Mouse (Mus musculus) liver, embryonic 14.5 days (tissue): Measurements from ENCODE around the gene Pias1. TPM values are rescaled to one million over a fixed set of nuclear protein-coding genes. Genes with fewer than 3 reads are reported as not detected.
A peak's percentile ranks its signal among the peaks of the same experiment; 100 is the strongest.

Experiments used
- ATAC-seq: fragments of 200-750 bp; cut with Nextera tagmentation; 2 replicates; pipeline ENCODE4 v1.8.0; 2017; ENCODE audit warnings: moderate number of reproducible peaks, mild to moderate bottlenecking, moderate library complexity; ENCODE audit not compliant: insufficient read depth
- DNase-seq, 3 experiments: peaks; one replicate each; pipeline ENCODE4 v3.0.0-alpha.2; 2012 to 2013; ENCODE audit warnings: low read depth in 3 of 3, low spot score in 3 of 3
- H3K27ac ChIP-seq: fragments of 300-500 bp; sonication (generic); 2 replicates; pipeline ENCODE4 v1.5.1; 2014; ENCODE audit warnings: moderate library complexity, mild to moderate bottlenecking, control low read depth, inconsistent platforms
- H3K27me3 ChIP-seq: fragments of 300-500 bp; sonication (generic); 2 replicates; pipeline ENCODE4 v1.6.1; 2014; ENCODE audit warnings: mild to moderate bottlenecking, low read length, moderate library complexity; ENCODE audit not compliant: control insufficient read depth, insufficient read depth
- H3K36me3 ChIP-seq: fragments of 300-500 bp; sonication (generic); replicated peaks from 2 replicates; pipeline ENCODE4 v1.6.1; 2014; ENCODE audit warnings: low read depth; ENCODE audit not compliant: control insufficient read depth, insufficient read depth
- H3K4me1 ChIP-seq, 2 experiments: fragments of 200-500 bp in 1 of 2; fragments of 300-500 bp in 1 of 2; sonication (generic) in 1 of 2; replicated peaks; 2 replicates each; pipeline ENCODE4 v1.6.1; 2012 to 2014; ENCODE audit warnings: antibody characterized with exemption in 1 of 2, inconsistent platforms in 1 of 2, low read length in 1 of 2; ENCODE audit not compliant: control insufficient read depth in 2 of 2, insufficient read depth in 2 of 2
- H3K4me2 ChIP-seq: fragments of 300-500 bp; sonication (generic); 2 replicates; pipeline ENCODE4 v1.6.1; 2014; ENCODE audit warnings: low read depth, mild to moderate bottlenecking, control low read depth, moderate library complexity
- H3K4me3 ChIP-seq, 2 experiments: fragments of 200-500 bp in 1 of 2; fragments of 300-500 bp in 1 of 2; sonication (generic) in 1 of 2; 2 replicates each; pipeline ENCODE4 v1.5.1; 2012 to 2014; ENCODE audit warnings: low read depth in 2 of 2, low read length in 2 of 2, mild to moderate bottlenecking in 2 of 2, control low read depth in 1 of 2, inconsistent platforms in 1 of 2, moderate library complexity in 1 of 2; ENCODE audit not compliant: insufficient read depth in 1 of 2
- H3K9ac ChIP-seq: fragments of 300-500 bp; sonication (generic); replicated peaks from 2 replicates; pipeline ENCODE4 v1.6.1; 2014; ENCODE audit warnings: mild to moderate bottlenecking, control low read depth, moderate library complexity
- H3K9me3 ChIP-seq: fragments of 300-500 bp; sonication (generic); 2 replicates; pipeline ENCODE4 v1.6.1; 2016; ENCODE audit warnings: low read length, mixed read lengths; ENCODE audit not compliant: control insufficient read depth
- CTCF ChIP-seq: IDR thresholded peaks from 2 replicates; pipeline ENCODE4 v1.5.1; 2016; ENCODE audit warnings: antibody characterized with exemption, low read depth, control low read depth
- EP300 ChIP-seq: IDR thresholded peaks from 2 replicates; pipeline ENCODE4 v1.6.1; 2016; ENCODE audit warnings: antibody characterized with exemption, low read depth
- whole genome bisulfite sequencing: fragments of 180-500 bp; shearing (Covaris S2); extraction: QIAGEN DNeasy Blood & Tissue Kit; methylation state at CpG from one replicate; pipeline ENCODE4 v1.1.7; 2014; ENCODE audit not compliant: insufficient replicate concordance; 5-methylcytosine and 5-hydroxymethylcytosine counted together
- polyA plus RNA-seq, 2 experiments: library from polyadenylated mRNA; depleted of rRNA in 1 of 2; stranded (reverse) in 1 of 2; unstranded in 1 of 2; fragments of >200 nt; fragmentation: Nextera tagmentation in 1 of 2; extraction: Ambion mirVana in 1 of 2; gene quantifications; 2 replicates each; pipeline versions ENCODE4 v1.2.1 to v1.2.3; 2012 to 2014

Pias1 gene
- polyA plus RNA-seq, 2 experiments, result 9.5 to 22.0 TPM

DNA sequence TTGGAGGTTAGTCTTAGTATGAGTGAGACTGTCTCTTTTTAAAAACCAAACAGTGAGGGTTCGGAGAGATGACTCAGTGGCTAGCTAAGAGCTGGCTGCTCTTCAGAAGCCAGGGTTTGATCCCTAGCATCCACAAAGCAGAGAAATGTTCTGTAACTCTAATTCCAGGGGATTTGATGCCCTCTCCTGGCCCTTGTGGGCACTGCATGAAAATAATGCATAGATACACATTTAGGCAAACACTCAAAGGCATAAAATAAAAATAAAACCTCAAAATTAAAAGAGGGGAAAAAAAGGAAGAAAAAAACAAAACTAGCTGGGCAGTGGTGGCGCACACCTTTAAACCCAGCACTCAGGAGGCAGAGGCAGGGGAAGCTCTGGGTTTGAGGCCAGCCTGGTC, 13.3 kb downstream of the Pias1 start:
- H3K9ac ChIP-seq, result no peak overlapping the region
- no peak for ATAC-seq
- H3K4me1 ChIP-seq, result peaks cover 11 to 14% of the 10 kb centered on the region in 2 experiments; a peak in 3 of 4 replicates
- no peaks in the 10 kb centered on the region for H3K9me3 ChIP-seq
- no peaks in the 10 kb centered on the region for H3K27me3 ChIP-seq
- no peak overlapping the region for H3K4me3 ChIP-seq
- H3K4me2 ChIP-seq, result no peak overlapping the region
- H3K36me3 ChIP-seq, result no peaks in the 10 kb centered on the region; the same call in 1 of the 2 replicates
- 84% methylated on average over 2 of the region's 2 CpGs for WGBS
- TF ChIP-seq EP300, result no peak
- peak; percentile 60 for TF ChIP-seq CTCF
- no peak for DNase-seq
- no peak overlapping the region for H3K27ac ChIP-seq

DNA sequence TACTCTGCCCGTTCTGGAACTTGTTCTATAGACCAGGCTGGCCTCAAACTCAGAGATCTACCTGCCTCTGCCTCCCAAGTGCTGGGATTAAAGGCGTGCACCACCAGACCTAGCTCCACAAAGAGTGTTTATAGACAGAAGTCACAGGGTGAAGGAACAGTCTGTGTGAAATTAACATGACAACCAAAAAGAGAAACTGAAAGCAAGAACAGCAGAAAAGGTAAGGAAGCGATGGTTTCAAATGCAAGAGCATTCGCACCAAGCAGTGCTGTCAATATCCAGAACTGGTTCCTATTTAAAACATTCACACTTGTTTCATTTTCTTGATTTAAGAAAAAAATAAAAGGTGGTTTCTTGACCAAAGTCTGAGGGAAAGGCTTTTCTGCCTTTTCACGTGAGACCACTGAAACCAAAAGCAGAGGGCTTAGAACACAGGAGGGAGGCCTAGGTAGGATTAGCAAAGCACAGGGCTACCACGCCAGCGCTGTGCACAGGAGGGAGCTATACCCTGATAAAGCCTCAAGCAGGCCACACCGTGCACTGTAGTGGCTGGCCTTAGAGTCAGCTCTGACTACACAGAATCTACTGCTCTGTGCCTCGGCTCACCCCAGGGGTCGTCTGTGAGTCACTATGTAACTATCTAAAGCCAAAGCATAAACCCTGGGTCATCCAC, 15.5 kb downstream of the Pias1 start:
- DNase-seq (no peak), ATAC-seq (peak; percentile 62; the same call in 1 of the 2 replicates)
- Histone ChIP-seq H3K4me1 (peaks cover 0 to 6% of the 10 kb centered on the region in 2 experiments; a peak in 3 of 4 replicates), H3K9ac (no peak overlapping the region; the same call in 1 of the 2 replicates), H3K4me3 (no peak overlapping the region), H3K27ac (no peak overlapping the region), H3K9me3 (no peaks in the 10 kb centered on the region), H3K36me3 (no peaks in the 10 kb centered on the region; the same call in 1 of the 2 replicates), H3K27me3 (no peaks in the 10 kb centered on the region), H3K4me2 (no peak overlapping the region)
- TF ChIP-seq CTCF (peak; percentile 63), EP300 (no peak)
- 47% methylated on average over 10 of the region's 10 CpGs for WGBS

GRCm38 (mm10) chr9:62970345-62970744, 17.4 kb downstream of the Pias1 start:
- no peak overlapping the region for H3K9ac ChIP-seq
- no peaks in the 10 kb centered on the region for H3K9me3 ChIP-seq
- H3K4me2 ChIP-seq, result no peak overlapping the region
- H3K4me3 ChIP-seq, result no peak overlapping the region
- H3K27ac ChIP-seq, result no peak overlapping the region
- no peaks in the 10 kb centered on the region for H3K27me3 ChIP-seq
- ATAC-seq, result no peak
- DNase-seq, result no peak
- H3K36me3 ChIP-seq, result no peaks in the 10 kb centered on the region
- H3K4me1 ChIP-seq, result peaks cover 0 to 6% of the 10 kb centered on the region in 2 experiments; a peak in 3 of 4 replicates
- TF ChIP-seq CTCF (no peak), EP300 (no peak)

DNA sequence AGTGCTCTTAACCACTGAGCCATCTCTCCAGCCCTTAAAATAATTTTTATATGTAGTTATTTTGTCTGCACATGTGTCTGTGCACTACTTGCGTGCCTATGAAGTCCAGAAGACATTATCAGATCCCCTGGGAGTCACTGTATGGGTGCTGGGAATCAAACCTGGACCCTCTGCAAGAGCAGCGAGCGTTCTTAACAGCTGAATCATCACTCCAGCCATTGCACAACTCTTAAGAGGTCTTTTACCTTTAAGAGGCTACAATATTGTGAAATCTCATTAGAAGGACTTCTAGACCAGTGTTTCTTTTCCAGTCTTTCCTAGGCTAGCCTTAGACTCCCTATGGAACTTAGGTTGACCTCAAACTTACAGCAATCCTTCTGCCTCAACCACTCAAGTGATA, 21.7 kb downstream of the Pias1 start:
- TF ChIP-seq EP300, result no peak
- TF ChIP-seq CTCF, result no peak
- H3K27me3 ChIP-seq, result no peaks in the 10 kb centered on the region
- no peak overlapping the region for H3K27ac ChIP-seq
- no peak for ATAC-seq
- H3K9me3 ChIP-seq, result no peaks in the 10 kb centered on the region
- H3K4me2 ChIP-seq, result no peak overlapping the region
- 74% methylated on average over 3 of the region's 3 CpGs for WGBS
- no peak for DNase-seq
- H3K4me1 ChIP-seq, result peaks cover 0 to 2% of the 10 kb centered on the region in 2 experiments; a peak in 1 of 4 replicates
- no peak overlapping the region for H3K9ac ChIP-seq
- H3K4me3 ChIP-seq, result no peak overlapping the region
- no peaks in the 10 kb centered on the region for H3K36me3 ChIP-seq

GRCm38 (mm10) chr9:62952713-62953112, 35.0 kb downstream of the Pias1 start:
- H3K4me1 ChIP-seq, result peaks cover 0 to 6% of the 10 kb centered on the region in 2 experiments; a peak in 2 of 4 replicates
- no peak for TF ChIP-seq EP300
- no peak for TF ChIP-seq CTCF
- H3K4me3 ChIP-seq, result no peak overlapping the region
- H3K27ac ChIP-seq, result no peak overlapping the region
- peaks cover 4% of the 10 kb centered on the region for H3K36me3 ChIP-seq
- ATAC-seq, result no peak
- no peak overlapping the region for H3K9ac ChIP-seq
- H3K27me3 ChIP-seq, result no peaks in the 10 kb centered on the region
- no peak for DNase-seq
- H3K9me3 ChIP-seq, result no peaks in the 10 kb centered on the region
- no peak overlapping the region for H3K4me2 ChIP-seq
